In the genomic region with DNA sequence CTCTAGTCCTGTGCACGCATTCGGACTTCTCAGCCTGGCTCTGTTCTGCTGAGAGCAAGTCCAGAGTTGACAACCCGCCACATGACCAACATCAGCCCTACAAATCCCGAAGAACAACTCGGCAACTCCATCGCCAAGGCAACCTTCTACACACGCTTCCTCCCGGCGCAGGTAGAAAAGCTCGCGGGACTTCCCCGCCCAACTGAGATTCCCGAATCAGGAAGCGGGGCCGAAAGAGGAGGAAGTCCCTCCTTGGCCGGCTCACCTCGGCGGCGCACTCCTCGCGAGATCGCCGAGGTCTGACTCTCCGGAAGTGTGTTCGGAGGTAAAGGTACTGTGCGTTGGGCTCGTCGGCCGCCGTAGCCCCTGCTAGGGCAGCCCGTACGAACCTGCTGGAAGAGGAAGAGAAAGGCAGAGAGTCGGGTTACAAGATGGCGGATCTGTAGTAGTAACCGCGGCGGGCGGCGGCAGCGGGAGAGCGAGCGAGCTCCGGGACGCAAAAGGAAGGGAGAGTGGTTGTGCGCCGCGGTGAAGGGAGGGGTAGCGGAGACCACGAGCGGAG, we compare ENCODE assay signal across 8 mouse cellular contexts. TPM values are rescaled to one million over a fixed set of nuclear protein-coding genes. Genes with fewer than 3 reads are reported as not detected.
DNase-seq lines count a peak whose midpoint lies in the region; ATAC-seq lines count a peak whose summit lies in the region.

Gene Ppp4r3b, plus strand, starts transcription at position 328 of the 562 bp plus-strand sequence.

- peak; percentile 86 for ATAC-seq in megakaryocyte progenitor cell, adult 5-6 weeks (replicated peaks; ENCODE audit: poor library complexity)

- DNase-seq in adipocyte (ENCODE audit: low spot score), result peak; percentile 98
- peak; percentile 98 for DNase-seq in embryo, embryonic 10 days (ENCODE audit: low spot score)
- peak; percentile 92 for DNase-seq in gastrocnemius, postnatal 10 days
- DNase-seq in induced T-regulatory cell, adult 2 months (ENCODE audit: low read depth), result peak; percentile 96
- peak; percentile 96 to 98 for DNase-seq in left cerebral cortex, adult 9 months (ENCODE audit: low spot score in 2 of 2)
- DNase-seq in right cerebral cortex, postnatal 14 days, result peak; percentile 97
- DNase-seq in urinary bladder, postnatal 36 days (ENCODE audit: low spot score in 2 of 2), result peak; percentile 96 to 98

RNA-seq across cellular contexts. Expression of gene Ppp4r3b, which starts in this region (rescaled TPM):
- 10 to 100 TPM; 32.3 to 33.1 TPM for total RNA-seq in gastrocnemius, postnatal 10 days (2021)
- 103 and 108 TPM in 2 replicates for total RNA-seq in megakaryocyte progenitor cell, adult 5-6 weeks (2015)
- 116 and 149 TPM in 2 replicates for total RNA-seq in megakaryocyte progenitor cell, adult 5-6 weeks (2017)

Comparison
In these comparisons a context has a peak if more than half of its experiments do, and no peak if none do; other contexts are left out.
1. Peak in every context shown above with its lines: DNase-seq and ATAC-seq.